Mouse (Mus musculus) CD4-positive, CD25-positive, alpha-beta regulatory T cell, adult 2 months (primary cell): Measurements from ENCODE around the gene Phf2.

Source experiments
- DNase-seq: peaks from one replicate; pipeline ENCODE4 v3.0.0-alpha.2; 2012; ENCODE audit warnings: low read depth, low spot score

Gene Phf2

DNA sequence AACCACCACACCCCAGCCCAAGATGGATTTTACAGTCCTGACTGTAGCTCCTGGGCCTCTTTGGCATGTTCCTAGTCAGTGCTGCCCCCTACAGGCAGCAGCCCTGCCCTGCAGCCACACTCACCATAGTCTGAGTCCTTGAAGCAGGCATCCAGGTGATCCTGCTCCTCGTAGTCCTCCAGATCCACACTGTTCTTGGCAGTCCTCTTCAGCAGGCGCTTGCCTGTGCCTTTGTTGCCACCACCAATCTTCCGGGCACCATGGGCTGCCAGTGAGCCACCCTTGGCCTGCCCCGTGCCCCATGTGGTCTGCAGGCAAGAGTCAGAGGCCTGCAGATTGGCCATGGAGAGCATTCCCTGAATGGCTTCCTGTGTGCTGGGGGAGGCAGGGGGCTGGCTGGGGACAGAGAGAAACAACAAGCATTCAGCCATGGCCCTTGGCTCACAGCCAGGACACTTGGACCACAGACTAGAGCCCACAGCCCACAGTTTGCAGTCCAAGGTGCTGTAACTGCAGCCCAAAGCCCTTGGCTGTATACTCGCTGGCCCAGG, 63.4 kb downstream of the Phf2 start:
- peak; percentile 64 for DNase-seq

DNA sequence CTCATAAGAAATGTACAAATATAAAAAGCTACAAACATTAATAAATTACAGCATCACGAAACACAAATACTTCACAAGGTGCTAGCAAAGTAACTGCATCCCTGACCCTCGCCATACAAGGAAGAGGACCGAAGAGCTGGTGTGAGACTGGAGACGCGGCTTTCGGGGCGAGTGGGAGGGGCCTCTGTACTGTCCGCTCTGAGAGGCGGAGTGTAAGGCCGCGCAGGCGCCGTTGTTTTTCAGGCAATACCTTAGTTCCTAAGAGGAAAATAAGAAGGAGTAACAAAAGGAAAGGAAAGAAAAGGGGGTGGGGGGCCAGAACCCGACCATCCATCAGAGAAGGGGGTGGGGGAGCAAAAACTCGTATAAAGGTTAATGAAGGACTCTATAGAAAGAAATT, 68.7 kb downstream of the Phf2 start:
- DNase-seq = no peak

DNA sequence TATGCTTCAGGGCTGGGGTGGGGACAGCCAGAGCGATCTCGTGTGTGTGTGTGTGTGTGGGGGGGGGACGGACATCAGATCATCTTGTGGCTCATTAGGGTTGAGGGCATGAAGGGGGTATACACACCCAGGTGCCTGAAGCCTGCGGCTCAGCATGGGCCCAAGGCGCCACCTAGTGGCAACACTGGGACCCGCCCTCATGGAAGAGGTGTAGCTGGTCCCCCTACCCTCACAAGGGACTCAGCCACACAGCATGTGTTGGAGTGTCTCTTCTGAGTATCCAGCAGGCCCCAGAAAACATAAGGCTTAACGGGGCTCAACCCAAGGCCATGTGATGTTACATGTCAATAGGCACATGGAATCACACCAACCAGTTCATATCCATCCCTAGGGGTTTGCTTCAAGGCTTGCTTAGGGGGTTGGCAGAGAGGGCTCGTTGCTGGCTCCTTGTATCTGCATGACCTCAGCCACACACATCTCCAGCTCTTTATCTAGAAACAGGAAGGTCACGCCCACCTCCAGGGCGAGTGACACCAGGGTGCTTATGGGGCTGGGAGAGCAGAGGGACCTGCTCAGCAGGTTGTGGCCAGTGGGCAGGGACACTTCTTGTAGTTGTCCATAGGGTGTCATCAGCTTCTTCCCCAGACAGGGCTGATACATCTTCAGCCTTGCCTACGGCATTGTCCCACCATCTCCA, 69.9 kb downstream of the Phf2 start:
- peak; percentile 69 for DNase-seq

DNA sequence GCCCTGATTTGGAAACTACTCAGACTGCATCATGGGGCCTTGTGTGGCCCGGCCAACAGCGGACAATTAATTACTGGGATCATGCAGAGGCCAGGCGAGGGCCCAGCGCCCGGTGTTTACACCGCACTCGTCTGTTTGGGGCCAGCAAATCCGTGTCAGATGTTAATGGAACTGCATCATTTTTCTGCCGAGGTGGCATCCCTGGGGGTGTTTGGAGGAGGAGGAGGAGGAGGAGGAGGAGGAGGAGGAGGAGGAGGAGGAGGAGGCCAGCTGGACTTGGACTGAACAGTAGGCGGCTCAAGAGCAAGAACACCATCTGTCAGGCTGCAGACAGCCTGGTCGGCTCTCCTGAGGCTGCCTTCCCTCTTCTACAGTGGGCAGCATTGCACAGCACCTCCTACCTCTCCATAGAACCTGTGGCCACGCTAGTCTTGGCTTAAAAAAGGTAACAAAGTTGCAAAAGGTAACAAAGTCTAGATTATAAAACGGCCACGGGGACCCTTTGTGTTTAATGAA, 72.6 kb downstream of the Phf2 start:
- DNase-seq = no peak

DNA sequence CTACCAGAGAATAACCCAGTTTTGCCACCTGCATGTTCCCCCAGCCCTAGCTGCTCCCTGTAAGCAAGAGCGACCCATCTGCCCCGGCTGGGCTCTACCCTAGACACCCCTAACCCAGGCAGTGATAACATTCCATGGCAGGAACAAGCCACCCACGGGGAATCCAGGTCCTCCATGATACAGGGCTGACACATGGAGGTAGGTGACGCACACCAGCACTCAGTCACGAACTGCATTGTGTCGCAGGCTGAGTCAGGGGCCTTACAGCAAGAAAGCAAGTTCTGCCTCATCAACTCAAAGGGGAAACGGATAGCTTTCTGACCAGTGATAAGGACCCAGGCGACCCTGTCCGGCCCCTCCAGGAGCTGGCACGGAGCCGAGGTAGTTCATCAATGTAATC, 74.0 kb downstream of the Phf2 start:
- DNase-seq = no peak

DNA sequence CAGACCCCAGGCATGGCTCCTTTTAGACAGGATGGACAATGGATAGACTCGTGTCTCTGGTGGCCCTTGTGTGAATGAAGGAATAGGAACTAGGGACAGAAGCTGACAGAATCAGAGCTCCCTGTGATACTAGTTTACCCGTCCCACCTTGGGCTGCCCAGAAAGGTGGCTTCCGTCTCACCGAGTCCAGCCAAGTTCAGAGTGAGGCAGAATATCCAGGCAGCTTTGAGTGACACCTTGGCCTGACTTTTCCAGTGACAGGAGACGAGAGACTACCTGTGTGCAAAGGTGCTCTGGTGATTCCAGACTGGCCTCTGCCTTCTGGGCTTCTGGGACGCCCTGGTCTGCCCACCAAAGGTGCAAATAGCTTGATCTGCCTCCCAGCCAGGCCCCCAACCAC, 75.2 kb downstream of the Phf2 start:
- DNase-seq = no peak

DNA sequence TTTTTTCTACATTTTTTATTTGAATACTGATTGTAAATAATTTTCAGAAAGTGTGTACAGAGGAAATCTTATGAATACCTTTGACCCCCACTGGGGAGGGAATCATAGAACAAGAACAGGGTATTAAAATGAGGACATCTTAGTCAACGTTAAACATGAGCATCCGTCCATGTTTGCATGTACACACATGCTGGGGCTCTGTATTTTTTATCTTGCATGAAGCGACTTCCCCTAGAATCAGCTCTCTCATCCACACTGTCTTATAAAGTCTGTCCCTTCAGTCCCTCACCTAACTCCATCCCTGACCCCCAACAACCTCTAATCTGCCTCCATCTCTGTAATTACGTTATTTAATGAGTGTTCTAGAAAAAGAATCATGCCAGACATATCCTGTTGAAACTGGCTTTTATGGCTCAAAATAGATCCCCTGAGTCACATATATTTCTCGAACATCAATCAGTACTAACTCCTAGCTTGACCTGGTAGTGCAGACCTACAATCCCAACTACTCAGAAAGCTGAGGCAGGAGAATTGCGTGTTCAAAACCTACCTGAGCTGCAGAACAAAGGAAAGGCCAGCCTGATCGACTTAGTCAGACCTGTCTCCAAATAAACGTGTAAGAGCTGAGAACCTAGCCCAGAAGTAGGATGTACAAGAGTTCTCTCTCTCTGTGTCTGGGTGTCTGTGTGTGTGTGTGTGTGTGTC, 86.2 kb downstream of the Phf2 start:
- no peak for DNase-seq

DNA sequence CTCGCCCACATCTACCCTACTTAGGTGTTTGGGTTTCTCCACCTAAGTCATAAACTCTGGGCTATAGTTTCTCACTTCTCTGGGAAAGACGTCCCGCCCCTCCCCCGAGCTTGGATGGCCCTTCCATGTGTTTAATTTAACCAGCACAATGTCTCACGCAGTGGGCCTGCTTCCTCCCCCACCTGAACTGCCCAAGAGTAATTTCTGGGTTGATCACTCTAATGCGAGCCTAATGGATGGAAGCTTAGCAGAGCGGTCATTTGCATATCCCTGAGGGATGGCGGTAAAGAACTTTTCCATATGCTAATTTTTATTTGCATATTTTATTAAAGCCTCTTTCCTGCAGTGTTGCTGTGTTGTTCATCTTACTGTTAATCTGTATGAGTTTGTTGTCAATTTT, 86.8 kb downstream of the Phf2 start:
- DNase-seq = no peak

DNA sequence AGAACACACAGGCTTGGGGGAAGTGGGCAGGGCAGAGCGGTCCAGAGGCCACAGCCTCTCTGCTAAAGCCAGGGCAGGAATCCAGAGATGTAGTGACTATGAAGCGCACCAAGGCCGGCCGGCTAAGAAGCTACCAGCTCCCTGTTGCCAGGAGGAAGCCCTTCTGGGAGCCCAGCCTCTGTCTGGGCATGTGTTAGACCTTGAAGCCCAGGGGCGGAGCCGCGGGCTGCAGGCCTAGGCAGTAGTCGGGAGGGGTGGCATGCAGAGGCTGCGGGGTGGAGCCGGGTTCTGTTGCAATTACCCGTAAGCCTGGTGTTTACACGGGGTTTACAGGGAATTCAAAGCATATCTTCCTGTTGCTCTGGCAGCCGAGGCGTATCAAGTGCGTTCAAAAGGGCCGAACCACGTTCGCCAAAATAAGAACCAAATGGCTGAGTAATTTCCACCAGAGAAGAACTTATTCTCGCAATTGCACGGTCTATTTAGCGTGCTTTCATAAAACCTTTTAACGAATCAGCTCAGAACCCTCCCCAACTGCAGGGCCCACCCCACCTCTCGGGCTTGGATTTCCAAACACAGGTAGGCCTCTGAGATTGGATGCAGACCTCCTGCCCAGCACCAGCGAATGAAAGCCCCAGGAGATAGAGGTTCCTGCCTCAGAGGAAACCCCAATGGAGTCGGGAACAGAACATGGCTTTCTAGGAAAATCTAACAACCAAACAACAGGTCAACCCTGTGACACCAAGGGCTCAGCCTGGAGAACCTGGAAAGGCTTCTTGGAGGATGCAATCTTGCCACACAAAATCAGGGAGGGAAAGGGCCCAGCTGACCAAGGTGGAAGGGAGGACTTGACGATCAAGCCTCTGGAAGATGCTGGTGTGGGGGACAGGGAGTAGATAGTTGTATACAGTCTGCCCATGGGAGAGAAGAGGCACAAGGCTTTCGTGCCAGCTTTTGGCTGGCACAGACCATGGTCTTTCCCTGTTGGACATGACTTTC, 87.9 kb downstream of the Phf2 start:
- no peak for DNase-seq

DNA sequence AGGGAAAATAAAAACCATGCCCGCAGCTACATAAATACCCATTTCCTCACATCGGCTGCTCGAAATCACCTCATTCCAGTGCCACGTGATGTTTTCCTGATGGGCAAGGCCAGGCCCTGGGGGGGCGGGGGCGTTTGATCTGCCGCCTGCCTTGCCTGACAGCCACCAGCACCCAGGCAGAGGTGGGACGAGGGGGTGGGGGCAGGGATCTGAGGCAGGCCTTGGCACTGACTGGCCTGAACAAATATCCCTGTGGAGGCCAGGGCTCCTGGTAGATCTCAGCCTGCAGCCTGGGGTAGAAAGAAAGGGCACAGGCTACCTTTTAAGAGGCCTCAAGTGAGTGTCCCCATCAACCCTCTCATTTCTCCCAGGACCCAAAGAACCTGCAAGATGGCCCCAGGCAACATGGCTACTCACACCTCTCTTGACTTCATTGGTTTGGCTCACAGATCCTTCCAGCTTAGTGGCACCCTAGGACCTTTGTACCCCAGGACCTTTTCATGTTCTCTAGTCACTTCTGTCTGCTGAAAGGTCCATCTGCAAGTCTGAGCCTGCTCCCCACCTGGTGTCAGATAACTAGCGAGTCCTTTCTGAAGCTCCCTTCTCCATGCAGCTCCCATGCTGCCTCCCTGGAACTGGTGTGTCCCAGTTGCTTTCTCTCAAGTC, 90.4 kb downstream of the Phf2 start:
- no peak for DNase-seq

DNA sequence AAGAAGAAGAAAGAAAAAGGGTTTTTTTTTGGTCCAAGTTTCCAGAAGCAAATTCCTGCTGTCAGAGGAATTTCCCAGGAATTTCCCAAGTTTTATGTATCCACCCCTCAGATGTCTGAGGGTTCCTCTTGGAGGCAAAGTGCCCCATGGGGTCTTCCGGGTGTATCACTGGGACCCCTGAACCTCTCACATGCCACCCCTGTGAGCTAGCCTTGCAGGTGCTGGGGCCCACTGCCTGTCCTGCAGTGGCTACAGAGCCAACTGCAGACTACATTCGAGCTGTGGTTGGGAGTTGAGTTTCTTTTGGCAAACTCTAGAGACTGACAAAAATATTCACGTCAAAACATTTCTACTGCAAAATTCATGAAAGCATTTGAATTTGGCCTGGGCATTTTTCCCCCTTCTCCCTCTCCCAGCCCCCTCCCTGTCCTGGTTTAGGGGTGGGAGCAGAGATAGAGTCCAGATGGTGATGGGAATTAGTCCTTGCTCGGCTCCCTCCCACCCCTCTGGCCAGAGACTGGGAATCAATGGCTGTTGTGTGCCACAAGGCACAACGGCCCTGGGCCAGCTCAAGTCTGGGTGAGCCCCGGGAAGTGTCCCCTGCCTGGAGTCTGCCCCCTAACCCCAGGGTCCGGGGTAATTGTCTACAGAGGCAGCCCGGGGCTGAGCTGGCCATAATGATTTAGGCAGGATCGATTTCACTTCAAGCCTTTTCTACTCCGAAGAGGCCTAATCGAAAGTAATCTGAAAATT, 91.2 kb downstream of the Phf2 start:
- no peak for DNase-seq

DNA sequence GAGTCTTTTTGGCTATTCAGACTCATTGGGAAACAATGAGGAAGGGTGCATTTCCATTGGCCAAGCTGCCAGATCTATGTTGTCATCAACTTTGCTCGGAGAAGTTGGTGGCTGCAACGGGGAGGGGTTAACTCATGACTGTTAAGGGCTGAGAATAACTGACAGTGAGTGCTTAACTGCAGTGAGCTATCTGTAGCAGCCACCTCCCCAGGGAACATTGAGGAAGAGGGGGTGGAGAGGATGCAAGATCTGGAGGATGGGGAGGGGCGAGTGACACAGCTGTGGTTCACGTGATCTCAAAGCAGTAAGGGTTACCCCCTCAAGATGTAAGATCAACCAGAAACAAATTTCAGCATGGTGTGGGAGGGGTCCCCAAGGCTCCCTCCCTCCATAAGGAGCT, 92.8 kb downstream of the Phf2 start:
- DNase-seq = no peak

DNA sequence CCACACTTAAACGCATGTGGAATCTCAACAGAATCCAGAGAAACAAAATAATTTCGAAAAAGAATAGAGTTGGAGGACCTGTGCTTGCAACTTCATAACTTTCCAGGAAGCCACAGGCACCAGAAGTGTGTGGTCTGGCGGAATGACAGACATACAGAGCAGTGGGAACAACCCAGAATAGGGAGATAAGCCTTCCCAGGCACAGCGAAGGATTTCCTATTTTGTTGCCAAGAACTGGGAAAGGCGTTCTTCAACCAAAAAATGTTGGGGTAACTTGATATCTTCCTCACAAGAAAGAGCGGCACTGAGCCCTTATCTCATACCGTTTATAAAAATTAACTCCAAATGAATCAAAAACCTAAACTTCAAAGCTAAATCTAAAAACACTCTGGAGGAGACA, 96.4 kb downstream of the Phf2 start:
- no peak for DNase-seq

DNA sequence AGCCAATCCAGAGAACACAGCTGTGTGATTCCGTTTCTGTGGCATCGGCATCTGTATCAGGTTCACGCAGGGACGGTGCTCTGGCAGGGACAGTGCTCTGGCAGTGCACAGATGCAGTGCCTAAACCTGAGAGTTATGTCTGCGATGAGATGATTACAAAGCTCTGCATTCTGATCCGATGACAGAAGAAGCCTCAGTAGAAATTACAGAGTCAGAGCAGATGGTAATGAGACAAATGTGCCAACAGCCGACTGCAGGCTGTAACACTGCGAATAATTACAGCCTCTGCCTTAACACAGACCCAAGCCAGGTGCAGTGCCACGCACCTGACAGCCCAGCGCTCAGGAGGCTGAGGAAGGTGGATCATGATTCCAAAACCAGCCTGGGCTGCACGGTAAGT, 102.8 kb downstream of the Phf2 start:
- DNase-seq = no peak

DNA sequence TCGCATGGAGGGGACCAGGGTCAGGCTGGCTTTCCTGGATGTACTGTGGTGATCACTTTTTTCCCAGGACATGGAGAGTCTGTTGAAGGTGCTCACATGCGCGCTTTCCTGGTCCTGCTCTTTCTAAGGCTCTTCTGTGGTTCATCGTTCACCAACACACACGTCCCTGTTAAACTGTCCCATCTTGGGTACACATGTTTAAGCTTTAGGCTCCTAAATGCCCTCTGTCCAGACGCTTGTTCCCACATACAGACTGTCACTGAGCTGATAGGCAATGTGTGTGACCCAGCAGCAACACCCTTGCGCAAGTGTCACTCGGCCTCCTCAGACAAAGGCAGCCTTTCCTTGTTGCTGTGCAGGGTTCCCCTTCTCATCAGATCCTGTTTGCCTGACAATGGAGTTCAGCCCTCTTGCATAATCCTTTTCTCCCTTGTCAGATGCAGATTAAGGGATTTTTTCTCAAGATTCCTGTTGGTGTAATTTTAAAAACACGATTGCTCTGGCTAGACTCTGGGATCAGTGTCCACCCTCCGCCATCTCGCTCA, 107.1 kb downstream of the Phf2 start:
- no peak for DNase-seq

DNA sequence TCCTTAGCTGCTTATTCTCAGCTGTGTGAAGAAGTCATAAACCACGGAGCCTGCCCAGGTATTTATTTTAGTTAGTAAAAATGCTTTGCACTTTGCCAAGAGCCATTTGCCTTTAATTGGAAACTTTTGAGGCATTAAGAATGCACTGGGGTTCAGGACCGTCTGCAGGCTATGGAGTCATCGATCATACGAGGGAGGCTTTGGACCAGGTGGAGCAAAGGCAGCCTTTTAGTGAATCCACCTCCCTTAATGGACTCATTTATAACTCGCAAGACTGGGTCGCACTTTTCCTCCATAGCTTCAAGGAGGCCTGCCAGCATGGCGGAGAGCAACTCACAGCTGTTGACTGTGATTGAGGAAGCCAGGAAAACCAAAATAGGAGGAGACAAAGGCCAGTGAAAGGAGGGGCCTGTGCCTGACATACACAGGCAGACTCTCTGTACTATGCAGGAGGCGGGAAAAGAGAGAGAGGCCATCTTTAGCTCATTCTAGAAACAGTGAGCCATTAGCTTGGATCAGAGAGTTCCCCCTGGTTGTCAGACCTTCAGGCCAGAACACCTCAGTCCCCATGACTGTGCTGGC, 110.0 kb downstream of the Phf2 start:
- no peak for DNase-seq

DNA sequence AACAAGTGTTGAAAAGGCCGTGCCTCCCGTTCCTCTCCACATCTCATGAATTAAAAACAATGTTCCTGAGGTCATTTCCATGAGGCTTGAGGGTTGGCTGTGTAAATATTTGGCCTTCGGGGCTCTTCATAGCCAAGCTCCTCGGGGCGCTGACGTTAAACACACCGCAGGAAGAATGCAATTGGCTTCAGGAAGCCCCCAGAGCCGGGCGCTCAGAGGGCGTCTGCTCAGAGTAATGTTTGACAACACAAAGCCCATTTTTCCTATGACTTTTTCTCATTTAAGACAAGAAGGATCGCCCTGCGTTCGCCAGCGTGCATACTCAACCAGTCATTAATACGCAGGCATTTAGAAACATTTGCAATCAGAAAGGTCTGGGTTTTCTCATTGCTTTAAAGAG, 114.2 kb downstream of the Phf2 start:
- no peak for DNase-seq
